Mouse (Mus musculus): Measurements from ENCODE around the gene Slc7a1. TPM values are rescaled to one million over a fixed set of nuclear protein-coding genes. Genes with fewer than 3 reads are reported as not detected.

The Slc7a1 gene
- polyA plus RNA-seq, 1 experiment from 2014 or later = 17.7 TPM

DNA sequence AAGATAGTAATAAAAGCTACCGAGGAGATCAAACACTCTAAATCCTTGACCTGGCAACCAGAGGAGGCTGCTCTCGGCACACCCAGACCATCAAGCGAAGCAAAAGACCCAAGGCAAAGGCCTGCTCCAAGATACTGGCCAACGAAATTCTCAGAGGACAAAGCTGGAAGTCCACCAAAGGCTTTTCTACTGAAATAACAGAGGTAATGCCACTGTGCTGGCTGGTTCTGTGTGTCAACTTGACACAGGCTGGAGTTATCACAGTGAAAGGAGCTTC is 21.5 kb downstream of the Slc7a1 start:
- DNase-seq (no peak), ATAC-seq (ENCODE audit: low read depth) (no peak)
- Histone ChIP-seq H3K9me3 (replicated peaks) (no peaks in the 10 kb centered on the region), H3K4me1 (replicated peaks) (peaks cover 11% of the 10 kb centered on the region), H3K4me3 (replicated peaks) (no peak overlapping the region), H3K27me3 (no peaks in the 10 kb centered on the region), H3K9ac (no peak overlapping the region), H3K27ac (no peak overlapping the region), H3K36me3 (peaks cover 47% of the 10 kb centered on the region), H3K4me2 (no peak overlapping the region)
- 67% methylated on average over 4 of the region's 4 CpGs for WGBS (ENCODE audit: insufficient replicate concordance)

DNA sequence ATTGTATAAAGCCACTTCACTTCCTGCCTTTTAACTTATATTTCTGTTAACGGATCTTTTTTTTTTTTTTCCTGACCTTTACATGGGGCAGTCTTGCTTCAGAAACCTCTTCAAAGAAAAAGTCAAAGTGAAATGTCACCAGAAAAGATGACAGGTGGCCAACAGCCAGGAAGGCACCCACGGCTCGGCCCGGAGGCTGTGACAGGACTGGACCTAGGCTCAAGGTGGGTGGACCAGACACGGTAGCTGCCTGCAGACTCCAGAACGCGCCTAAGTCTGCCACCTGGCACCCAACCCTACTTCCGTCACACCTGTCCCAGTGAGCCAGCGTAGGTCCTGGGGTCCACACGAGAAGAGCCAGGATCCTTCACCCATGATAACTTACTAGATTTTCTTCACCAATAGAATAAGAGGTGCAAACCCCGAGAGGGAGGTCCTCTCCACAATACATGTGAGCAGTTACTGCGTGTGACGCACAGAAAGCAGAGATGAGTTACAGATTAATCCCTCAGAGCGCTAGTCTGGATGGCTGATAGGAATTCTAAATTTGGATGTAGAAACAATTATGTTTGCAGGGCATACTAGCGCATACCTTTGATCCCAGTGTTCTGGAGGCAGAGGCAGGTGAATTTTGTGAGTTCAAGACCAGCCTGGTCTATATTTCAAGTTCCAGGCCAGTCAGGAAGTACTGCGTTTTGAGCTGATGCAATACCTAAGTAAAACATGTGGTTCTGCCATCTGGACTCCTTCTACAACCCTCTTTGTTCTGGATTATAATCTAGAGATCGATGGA is 22.1 kb downstream of the Slc7a1 start:
- Histone ChIP-seq H3K27ac (no peak overlapping the region), H3K9me3 (replicated peaks) (no peaks in the 10 kb centered on the region), H3K4me3 (replicated peaks) (no peak overlapping the region), H3K4me2 (no peak overlapping the region), H3K27me3 (no peaks in the 10 kb centered on the region), H3K4me1 (replicated peaks) (peaks cover 11% of the 10 kb centered on the region), H3K36me3 (peaks cover 43% of the 10 kb centered on the region), H3K9ac (no peak overlapping the region)
- WGBS (ENCODE audit: insufficient replicate concordance) = 85% methylated on average over 17 of the region's 17 CpGs
- DNase-seq (no peak), ATAC-seq (ENCODE audit: low read depth) (no peak)

DNA sequence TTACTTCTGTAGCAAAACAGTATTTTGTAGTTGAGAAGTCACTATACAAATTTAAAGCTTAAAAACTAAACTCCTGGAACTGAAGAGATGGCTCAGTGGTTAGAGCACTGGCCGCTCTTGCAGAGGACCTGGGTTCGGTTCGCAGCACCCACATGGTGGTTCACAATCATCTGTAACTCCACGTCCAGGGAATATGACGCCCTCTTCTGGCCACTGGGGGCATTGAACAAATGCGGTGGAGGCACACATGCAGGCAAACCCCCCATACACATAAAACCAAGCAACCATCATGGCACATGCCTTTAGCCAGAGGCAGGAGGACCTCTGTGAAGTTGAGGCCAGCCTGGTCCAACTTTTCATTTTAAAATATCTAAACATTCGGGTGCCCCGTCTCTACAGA is 23.3 kb downstream of the Slc7a1 start:
- Histone ChIP-seq H3K4me3 (replicated peaks) (no peak overlapping the region), H3K9me3 (replicated peaks) (no peaks in the 10 kb centered on the region), H3K4me1 (replicated peaks) (peaks cover 11% of the 10 kb centered on the region), H3K27me3 (no peaks in the 10 kb centered on the region), H3K4me2 (no peak overlapping the region), H3K9ac (no peak overlapping the region), H3K36me3 (peaks cover 41% of the 10 kb centered on the region), H3K27ac (no peak overlapping the region)
- DNase-seq (no peak), ATAC-seq (ENCODE audit: low read depth) (no peak)
- WGBS (ENCODE audit: insufficient replicate concordance) = 88% methylated on average over 8 of the region's 8 CpGs

DNA sequence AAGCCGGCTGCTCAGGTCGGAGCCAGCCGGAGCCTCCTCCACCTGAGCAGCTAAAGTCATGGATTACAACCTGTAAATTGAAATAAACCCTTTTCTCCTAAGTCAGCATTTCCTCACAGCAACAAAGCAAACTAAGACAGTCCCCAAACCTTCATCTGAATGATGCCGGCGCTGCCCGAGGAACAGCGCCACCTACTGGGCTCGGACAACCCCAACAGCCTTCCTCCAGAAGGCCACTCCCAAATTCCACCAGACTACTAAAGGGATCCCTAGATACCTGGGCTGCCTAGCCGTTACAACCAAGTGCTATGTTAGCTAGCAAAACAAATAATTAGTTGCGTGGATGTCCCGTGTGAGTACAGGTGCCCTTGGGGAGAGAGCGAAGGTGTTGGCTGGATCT is 24.2 kb downstream of the Slc7a1 start:
- no peaks in the 10 kb centered on the region for H3K9me3 ChIP-seq (replicated peaks)
- 79% methylated on average over 12 of the region's 12 CpGs for WGBS (ENCODE audit: insufficient replicate concordance)
- H3K9ac ChIP-seq = no peak overlapping the region
- H3K4me2 ChIP-seq = no peak overlapping the region
- H3K4me3 ChIP-seq (replicated peaks) = no peak overlapping the region
- no peaks in the 10 kb centered on the region for H3K27me3 ChIP-seq
- no peak overlapping the region for H3K27ac ChIP-seq
- DNase-seq (no peak), ATAC-seq (ENCODE audit: low read depth) (no peak)
- peaks cover 11% of the 10 kb centered on the region for H3K4me1 ChIP-seq (replicated peaks)
- H3K36me3 ChIP-seq = peaks cover 34% of the 10 kb centered on the region

DNA sequence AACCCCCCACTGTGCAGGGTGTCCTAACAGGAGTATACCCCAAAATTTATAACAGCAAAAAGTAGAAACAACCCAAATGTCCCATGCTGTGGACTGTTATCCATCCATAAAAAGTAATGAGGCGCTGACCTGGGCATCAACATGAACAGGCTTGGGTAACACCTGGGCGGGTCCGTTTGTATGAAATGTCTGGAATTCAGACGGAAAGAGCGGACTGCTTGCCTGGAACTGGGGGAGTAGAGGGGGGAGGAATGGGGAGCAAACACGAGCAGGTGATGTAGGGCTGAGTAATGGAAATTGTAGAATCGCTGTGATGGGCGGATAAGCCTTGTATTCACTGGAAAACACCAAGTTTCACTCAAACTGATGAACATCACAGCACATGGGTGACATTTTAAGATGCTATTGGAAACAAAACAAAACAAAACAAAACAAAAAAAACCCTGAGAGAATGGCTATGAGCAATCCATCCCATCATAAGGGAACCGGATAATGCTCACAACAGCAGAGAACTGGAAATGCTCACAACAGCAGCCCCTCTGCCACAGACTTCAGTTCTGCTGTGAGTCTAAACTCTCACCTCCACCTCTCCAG is 26.5 kb downstream of the Slc7a1 start:
- no peaks in the 10 kb centered on the region; the same call in 1 of the 2 replicates for H3K4me1 ChIP-seq (replicated peaks)
- no peaks in the 10 kb centered on the region; the same call in 1 of the 2 replicates for H3K9me3 ChIP-seq (replicated peaks)
- H3K36me3 ChIP-seq = peaks cover 39% of the 10 kb centered on the region
- ATAC-seq (ENCODE audit: low read depth) = no peak
- H3K27me3 ChIP-seq = no peaks in the 10 kb centered on the region
- DNase-seq = no peak
- no peak overlapping the region for H3K4me2 ChIP-seq
- 85% methylated on average over 9 of the region's 9 CpGs for WGBS (ENCODE audit: insufficient replicate concordance)
- no peak overlapping the region for H3K9ac ChIP-seq
- no peak overlapping the region for H3K4me3 ChIP-seq (replicated peaks)
- no peak overlapping the region for H3K27ac ChIP-seq

GRCm38 (mm10) chr5:148372005-148372917 is 27.4 kb downstream of the Slc7a1 start:
- peaks cover 39% of the 10 kb centered on the region for H3K36me3 ChIP-seq
- no peaks in the 10 kb centered on the region for H3K27me3 ChIP-seq
- H3K4me2 ChIP-seq = no peak overlapping the region
- H3K27ac ChIP-seq = no peak overlapping the region; the same call in 1 of the 2 replicates
- no peak for ATAC-seq (ENCODE audit: low read depth)
- no peak for DNase-seq
- 80% methylated on average over 12 of the region's 12 CpGs for WGBS (ENCODE audit: insufficient replicate concordance)
- H3K4me3 ChIP-seq (replicated peaks) = no peak overlapping the region
- H3K9me3 ChIP-seq (replicated peaks) = no peaks in the 10 kb centered on the region; the same call in 1 of the 2 replicates
- H3K9ac ChIP-seq = no peak overlapping the region
- H3K4me1 ChIP-seq (replicated peaks) = no peaks in the 10 kb centered on the region; the same call in 1 of the 2 replicates

DNA sequence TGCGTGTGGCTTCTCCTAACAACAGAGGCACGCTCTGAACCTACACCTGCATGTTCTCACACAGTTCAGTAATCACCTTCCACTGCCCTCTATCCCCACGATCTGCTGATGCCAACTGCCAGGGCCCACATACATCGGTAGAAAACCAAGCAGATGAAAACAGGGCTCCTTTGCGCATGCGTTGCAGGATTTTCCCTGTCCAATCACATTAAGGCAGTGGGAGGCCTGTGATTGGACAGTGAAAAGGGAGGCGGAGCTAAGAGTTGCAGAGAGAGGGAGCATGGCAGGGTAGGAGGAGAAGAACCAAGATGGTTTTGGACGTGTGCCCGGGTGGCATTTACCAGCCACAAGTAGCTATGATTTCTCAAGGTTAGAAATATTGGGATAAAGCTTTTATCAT is 28.3 kb downstream of the Slc7a1 start:
- DNase-seq (no peak), ATAC-seq (ENCODE audit: low read depth) (no peak)
- Histone ChIP-seq H3K36me3 (peaks cover 37% of the 10 kb centered on the region), H3K27me3 (no peaks in the 10 kb centered on the region), H3K4me2 (no peak overlapping the region), H3K4me3 (replicated peaks) (no peak overlapping the region), H3K9ac (no peak overlapping the region), H3K27ac (no peak overlapping the region), H3K4me1 (replicated peaks) (no peaks in the 10 kb centered on the region; the same call in 1 of the 2 replicates), H3K9me3 (replicated peaks) (no peaks in the 10 kb centered on the region; the same call in 1 of the 2 replicates)
- WGBS (ENCODE audit: insufficient replicate concordance) = 87% methylated on average over 9 of the region's 9 CpGs

DNA sequence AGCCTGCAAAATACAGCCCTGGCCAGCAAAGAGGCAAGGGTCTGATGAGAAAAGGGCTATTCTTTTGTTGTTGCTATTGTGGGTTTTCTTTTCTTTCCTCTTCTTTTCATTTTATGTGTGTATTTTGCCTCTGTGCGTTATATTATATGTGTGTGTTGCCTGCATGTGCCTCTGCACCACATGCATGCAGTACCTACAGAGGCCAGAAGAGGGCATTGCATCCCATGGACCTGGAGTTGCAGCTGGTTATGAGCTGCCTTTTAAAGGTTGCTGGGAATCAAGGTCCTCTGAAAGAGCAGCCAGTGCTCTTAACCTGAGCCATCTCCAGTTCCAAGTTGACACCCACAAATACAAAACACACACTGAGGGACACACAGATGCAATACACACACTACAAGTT is 29.1 kb downstream of the Slc7a1 start:
- peaks cover 29% of the 10 kb centered on the region for H3K36me3 ChIP-seq
- H3K27me3 ChIP-seq = no peaks in the 10 kb centered on the region
- no peaks in the 10 kb centered on the region; the same call in 1 of the 2 replicates for H3K9me3 ChIP-seq (replicated peaks)
- no peak overlapping the region for H3K4me3 ChIP-seq (replicated peaks)
- H3K4me1 ChIP-seq (replicated peaks) = no peaks in the 10 kb centered on the region; the same call in 1 of the 2 replicates
- H3K27ac ChIP-seq = no peak overlapping the region
- H3K9ac ChIP-seq = no peak overlapping the region
- no peak overlapping the region for H3K4me2 ChIP-seq
- no peak for ATAC-seq (ENCODE audit: low read depth)
- 95% methylated on average over 1 of the region's 1 CpGs for WGBS (ENCODE audit: insufficient replicate concordance)
- DNase-seq = peak; percentile 15

DNA sequence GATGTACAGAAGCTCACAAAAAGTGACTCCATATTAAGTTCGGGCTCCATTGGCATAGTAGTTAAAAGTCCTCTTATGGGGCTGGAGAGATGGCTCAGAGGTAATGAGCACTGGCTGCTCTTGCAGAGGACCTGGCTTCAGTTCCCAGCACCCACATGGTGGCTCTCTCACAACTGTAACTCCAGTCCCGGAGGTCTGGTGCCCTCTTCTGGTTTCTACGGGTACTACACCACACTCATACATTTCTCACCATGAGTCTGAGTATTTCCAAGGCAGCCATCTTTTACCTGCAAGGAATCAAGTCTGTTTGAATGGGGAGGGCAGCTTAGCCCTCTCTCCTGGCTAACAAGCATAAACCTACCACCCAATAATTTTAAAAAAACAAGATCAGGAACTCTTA is 30.5 kb downstream of the Slc7a1 start:
- Histone ChIP-seq H3K36me3 (peaks cover 40% of the 10 kb centered on the region), H3K4me3 (replicated peaks) (no peak overlapping the region), H3K9me3 (replicated peaks) (no peaks in the 10 kb centered on the region; the same call in 1 of the 2 replicates), H3K27me3 (no peaks in the 10 kb centered on the region), H3K4me1 (replicated peaks) (no peaks in the 10 kb centered on the region; the same call in none of the 2 replicates), H3K27ac (no peak overlapping the region), H3K4me2 (no peak overlapping the region), H3K9ac (no peak overlapping the region)
- no peak for DNase-seq
- WGBS (ENCODE audit: insufficient replicate concordance) = 75% methylated on average over 3 of the region's 3 CpGs
- ATAC-seq (ENCODE audit: low read depth) = no peak

DNA sequence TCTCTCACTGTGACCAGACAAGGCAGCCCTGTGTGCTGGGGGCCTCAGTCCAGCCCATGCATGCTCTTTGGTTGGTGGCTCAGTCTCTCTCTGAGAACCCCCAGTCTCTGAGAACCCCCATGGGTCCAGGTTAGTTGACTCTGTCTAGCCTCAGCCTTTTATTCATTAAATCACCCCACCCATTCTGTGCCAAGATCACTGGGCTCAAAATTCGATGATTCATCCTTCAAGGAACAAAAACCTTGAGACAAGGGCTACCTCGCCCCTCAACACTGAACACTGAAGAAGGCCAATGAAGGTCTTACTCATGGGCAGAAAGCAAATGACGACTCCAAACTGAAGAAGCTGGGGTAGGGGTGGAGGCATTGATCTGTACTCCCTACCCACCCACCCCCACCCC is 31.9 kb downstream of the Slc7a1 start:
- DNase-seq = no peak
- ATAC-seq (ENCODE audit: low read depth) = no peak
- H3K27me3 ChIP-seq = no peaks in the 10 kb centered on the region

DNA sequence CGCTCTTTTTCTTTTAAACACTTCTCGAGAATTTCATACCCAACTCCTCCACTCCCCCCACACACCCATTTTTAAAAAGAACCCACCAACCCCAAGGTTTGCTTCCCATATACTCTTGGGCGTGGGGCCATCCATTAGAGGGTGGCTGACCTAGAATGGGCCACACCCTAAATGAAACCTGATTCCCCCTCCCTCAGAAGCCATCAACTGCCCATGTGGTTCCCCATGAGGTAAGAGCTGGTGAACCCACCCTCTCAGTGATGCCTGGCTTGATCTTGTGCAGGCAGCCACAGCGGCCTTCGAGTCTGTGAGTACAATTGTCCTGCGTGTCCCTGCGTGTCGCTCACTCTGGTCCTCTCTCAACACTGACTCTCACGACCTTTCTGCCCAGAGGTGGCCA is 33.2 kb downstream of the Slc7a1 start:
- Histone ChIP-seq H3K27me3 (no peaks in the 10 kb centered on the region), H3K9me3 (replicated peaks) (no peaks in the 10 kb centered on the region; the same call in 1 of the 2 replicates), H3K9ac (no peak overlapping the region), H3K27ac (no peak overlapping the region), H3K4me1 (replicated peaks) (peaks cover 21% of the 10 kb centered on the region), H3K36me3 (peaks cover 52% of the 10 kb centered on the region), H3K4me2 (no peak overlapping the region), H3K4me3 (replicated peaks) (no peak overlapping the region)
- DNase-seq (no peak), ATAC-seq (ENCODE audit: low read depth) (no peak)
- WGBS (ENCODE audit: insufficient replicate concordance) = 77% methylated on average over 9 of the region's 9 CpGs

More for the DNA sequence above, 31.9 kb downstream of the Slc7a1 start:
- H3K4me1 ChIP-seq (replicated peaks) = peaks cover 11% of the 10 kb centered on the region
- no peak overlapping the region for H3K27ac ChIP-seq
- H3K4me3 ChIP-seq (replicated peaks) = no peak overlapping the region
- H3K4me2 ChIP-seq = no peak overlapping the region
- H3K9me3 ChIP-seq (replicated peaks) = no peaks in the 10 kb centered on the region; the same call in 1 of the 2 replicates
- H3K36me3 ChIP-seq = peaks cover 49% of the 10 kb centered on the region
- WGBS (ENCODE audit: insufficient replicate concordance) = 54% methylated on average over 3 of the region's 3 CpGs
- H3K9ac ChIP-seq = no peak overlapping the region
